Mouse (Mus musculus): ENCODE measurements around the gene Nfkbid. TPM values are rescaled to one million over a fixed set of nuclear protein-coding genes. Genes with fewer than 3 reads are reported as not detected.

Nfkbid gene
- total and polyA plus RNA-seq, 3 experiments: 0.47 to 1.3 (median 0.66) TPM

DNA sequence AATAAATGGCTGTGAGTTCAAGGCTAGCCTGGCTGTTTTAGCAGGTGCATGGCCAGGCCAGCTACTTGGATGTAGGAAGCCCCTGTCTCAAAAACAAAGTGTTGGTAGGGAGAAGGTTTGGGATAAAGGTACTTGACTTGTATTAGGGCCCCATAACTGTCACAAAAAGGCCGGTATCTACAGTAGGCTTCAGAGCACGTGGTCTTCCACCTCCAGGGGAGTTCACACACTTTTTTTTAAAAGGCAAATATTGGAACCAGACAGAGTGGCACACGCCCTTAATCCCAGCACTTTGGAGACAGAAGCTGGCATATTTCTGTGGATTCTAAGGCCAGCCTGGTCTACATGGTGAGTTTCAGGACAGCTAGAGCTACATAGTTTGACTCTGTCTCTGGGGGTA is 859 bp upstream of the Nfkbid start:
- H3K4me3 ChIP-seq: no peak overlapping the region
- TF ChIP-seq POLR2A (IDR thresholded peaks at IDR 0.05; ENCODE audit: insufficient read depth, low read depth, low read length) (no peak), EP300 (IDR thresholded peaks at IDR 0.05; ENCODE audit: insufficient read depth, low read depth, low read length) (no peak), CTCF (IDR thresholded peaks at IDR 0.05) (no peak)

DNA sequence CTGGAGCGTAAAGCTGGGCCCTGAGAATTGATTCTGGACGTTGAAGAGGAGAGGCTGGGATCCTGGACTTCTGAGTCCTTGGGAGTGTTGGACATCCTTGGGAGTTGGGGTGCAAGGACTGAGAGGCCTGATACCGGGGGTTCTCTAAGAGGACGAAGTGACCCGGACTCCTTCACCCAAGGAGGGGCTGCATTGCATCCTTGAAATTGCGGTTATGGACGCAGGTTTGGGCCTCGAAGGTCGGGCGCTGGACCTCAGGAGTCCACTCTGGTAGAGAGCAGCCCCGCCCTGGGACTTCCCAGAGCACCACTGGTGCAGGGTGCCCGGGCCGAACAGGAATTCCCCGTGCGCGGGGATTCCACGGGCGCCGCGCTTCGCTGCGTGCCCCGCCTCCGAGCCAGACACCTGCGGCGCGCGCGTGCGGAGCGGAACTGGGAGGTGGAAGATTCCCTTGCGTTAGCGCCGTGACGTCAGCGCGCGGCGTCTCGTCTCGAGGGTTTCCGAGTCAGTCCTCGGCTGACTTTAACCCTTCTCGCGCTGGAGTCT is 431 bp downstream of the Nfkbid start:
- peak; percentile 83 to 90 for DNase-seq
- H3K9ac ChIP-seq (ENCODE audit: low read depth, low read length): peak overlapping the region; percentile 7
- intact Hi-C loops (cut with DNase I): no loop called here
- peak overlapping the region; percentile 66 for H3K27ac ChIP-seq
- H3K4me3 ChIP-seq: peak overlapping the region; percentile 64
- H3K79me2 ChIP-seq (replicated peaks; ENCODE audit: control insufficient read depth, insufficient read depth, low read length): no peaks in the 10 kb centered on the region
- no peaks in the 10 kb centered on the region for H3K36me3 ChIP-seq (ENCODE audit: control insufficient read depth, insufficient read depth, low read length)
- TF ChIP-seq CTCF (IDR thresholded peaks at IDR 0.05) (no peak), POLR2A (IDR thresholded peaks at IDR 0.05; ENCODE audit: insufficient read depth, low read depth, low read length) (no peak), EP300 (IDR thresholded peaks at IDR 0.05; ENCODE audit: insufficient read depth, low read depth, low read length) (no peak)
- H3K27me3 ChIP-seq (ENCODE audit: control insufficient read depth, insufficient read depth, low read length): no peaks in the 10 kb centered on the region
- WGBS: under 1% methylated on average over 45 of the region's 45 CpGs
- peaks cover 2% of the 10 kb centered on the region; the same call in 1 of the 2 replicates for H3K4me1 ChIP-seq (ENCODE audit: control insufficient read depth, insufficient read depth, low read length)

More for the DNA sequence above, 859 bp upstream of the Nfkbid start:
- H3K27ac ChIP-seq: no peak overlapping the region
- no peaks in the 10 kb centered on the region for H3K36me3 ChIP-seq (ENCODE audit: control insufficient read depth, insufficient read depth, low read length)
- no peak for DNase-seq
- no peak overlapping the region for H3K9ac ChIP-seq (ENCODE audit: low read depth, low read length)
- intact Hi-C loops (cut with DNase I): no loop called here
- peaks cover 2% of the 10 kb centered on the region; the same call in 1 of the 2 replicates for H3K4me1 ChIP-seq (ENCODE audit: control insufficient read depth, insufficient read depth, low read length)
- WGBS: 91% methylated on average over 3 of the region's 3 CpGs
- H3K79me2 ChIP-seq (replicated peaks; ENCODE audit: control insufficient read depth, insufficient read depth, low read length): no peaks in the 10 kb centered on the region
- no peaks in the 10 kb centered on the region for H3K27me3 ChIP-seq (ENCODE audit: control insufficient read depth, insufficient read depth, low read length)

DNA sequence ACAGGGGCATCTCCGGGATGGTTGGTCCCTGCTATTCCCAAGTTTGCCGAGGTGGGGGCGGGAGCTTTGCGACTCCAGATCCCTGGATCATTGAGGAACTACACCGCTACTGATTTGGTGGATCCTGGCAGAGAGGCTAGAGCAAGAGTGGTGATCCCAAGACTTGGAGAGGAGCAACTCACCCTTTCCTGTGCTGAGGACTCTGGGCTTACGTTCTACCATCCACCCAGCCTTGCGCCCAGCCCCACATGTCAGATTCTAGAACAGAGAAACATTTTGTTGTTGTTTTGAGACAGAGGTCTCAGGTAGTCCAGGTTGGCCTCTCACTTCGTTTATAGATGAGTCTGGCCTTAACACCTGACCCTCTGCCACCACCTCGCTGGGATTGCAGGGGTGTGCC is 1.0 kb downstream of the Nfkbid start:
- Histone ChIP-seq H3K4me3 (peak overlapping the region; percentile 64), H3K79me2 (replicated peaks; ENCODE audit: control insufficient read depth, insufficient read depth, low read length) (no peaks in the 10 kb centered on the region), H3K27ac (peak overlapping the region; percentile 66), H3K36me3 (ENCODE audit: control insufficient read depth, insufficient read depth, low read length) (no peaks in the 10 kb centered on the region), H3K4me1 (ENCODE audit: control insufficient read depth, insufficient read depth, low read length) (peaks cover 2% of the 10 kb centered on the region; the same call in 1 of the 2 replicates), H3K27me3 (ENCODE audit: control insufficient read depth, insufficient read depth, low read length) (no peaks in the 10 kb centered on the region), H3K9ac (ENCODE audit: low read depth, low read length) (peak overlapping the region; percentile 7)
- DNase-seq: peak in 1 of 2 experiments; percentile 28
- 5% methylated on average over 9 of the region's 9 CpGs for WGBS
- intact Hi-C loops (cut with DNase I): no loop called here
- TF ChIP-seq POLR2A (IDR thresholded peaks at IDR 0.05; ENCODE audit: insufficient read depth, low read depth, low read length): no peak
- no peak for TF ChIP-seq CTCF (IDR thresholded peaks at IDR 0.05)
- no peak for TF ChIP-seq EP300 (IDR thresholded peaks at IDR 0.05; ENCODE audit: insufficient read depth, low read depth, low read length)

DNA sequence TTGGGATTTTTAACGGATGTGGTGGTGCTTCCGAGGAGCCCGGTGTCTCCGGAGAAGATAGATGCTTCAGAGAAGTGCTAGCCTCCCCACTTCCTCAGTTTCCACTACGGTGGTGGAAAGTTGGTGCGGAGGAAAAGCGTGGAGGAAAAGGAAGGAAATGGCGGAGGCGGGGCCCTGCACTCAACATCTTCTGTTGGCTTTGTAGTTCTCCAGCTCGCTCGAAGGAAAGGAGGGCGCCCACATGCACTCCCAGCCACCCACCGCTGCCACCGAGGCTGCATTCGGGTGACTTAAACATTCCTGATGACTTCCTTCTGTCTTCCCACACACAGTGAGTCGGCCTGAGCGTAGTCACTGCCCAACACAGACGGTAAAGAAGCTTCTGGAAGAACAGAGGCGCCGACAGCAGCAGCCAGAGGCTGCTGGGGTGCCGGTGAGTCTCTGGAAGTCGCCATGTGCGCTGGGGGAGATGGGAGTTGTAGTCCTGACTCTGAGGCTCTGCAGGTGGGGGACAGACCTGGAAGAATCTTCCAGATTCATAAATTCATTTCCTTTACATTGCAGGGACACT is 1.6 kb downstream of the Nfkbid start:
- TF ChIP-seq POLR2A (IDR thresholded peaks at IDR 0.05; ENCODE audit: insufficient read depth, low read depth, low read length): no peak
- no peak for TF ChIP-seq CTCF (IDR thresholded peaks at IDR 0.05)
- no peak for TF ChIP-seq EP300 (IDR thresholded peaks at IDR 0.05; ENCODE audit: insufficient read depth, low read depth, low read length)
- no peaks in the 10 kb centered on the region for H3K36me3 ChIP-seq (ENCODE audit: control insufficient read depth, insufficient read depth, low read length)
- intact Hi-C loops (cut with DNase I): no loop called here
- no peaks in the 10 kb centered on the region for H3K79me2 ChIP-seq (replicated peaks; ENCODE audit: control insufficient read depth, insufficient read depth, low read length)
- H3K27ac ChIP-seq: peak overlapping the region; percentile 66
- WGBS: 15% methylated on average over 23 of the region's 23 CpGs
- peak overlapping the region; percentile 7 for H3K9ac ChIP-seq (ENCODE audit: low read depth, low read length)
- peak overlapping the region; percentile 64 for H3K4me3 ChIP-seq
- DNase-seq: peak; percentile 47 to 65
- H3K27me3 ChIP-seq (ENCODE audit: control insufficient read depth, insufficient read depth, low read length): no peaks in the 10 kb centered on the region
- peaks cover 2% of the 10 kb centered on the region; the same call in 1 of the 2 replicates for H3K4me1 ChIP-seq (ENCODE audit: control insufficient read depth, insufficient read depth, low read length)

DNA sequence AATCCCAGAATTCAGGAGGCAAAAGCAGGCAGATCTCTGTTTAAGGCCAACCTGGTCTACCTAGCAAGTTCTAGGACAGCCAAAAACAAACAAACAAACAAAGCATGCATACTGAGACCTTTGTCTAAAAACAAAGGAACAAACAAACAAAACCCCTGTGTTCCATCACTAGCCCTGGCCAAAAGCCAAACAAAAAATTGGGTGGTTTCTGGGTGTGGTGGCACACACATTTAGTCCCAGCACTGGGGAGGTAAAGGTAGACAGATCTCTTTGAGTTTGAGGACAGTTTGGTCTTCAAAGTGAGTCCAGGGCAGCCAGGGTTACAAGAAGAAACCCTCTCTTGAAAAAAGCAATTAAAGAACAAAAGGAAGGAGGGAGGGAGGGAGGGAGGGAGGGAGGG is 7.8 kb downstream of the Nfkbid start:
- intact Hi-C loops (cut with DNase I): no loop called here
- no peaks in the 10 kb centered on the region for H3K27me3 ChIP-seq (ENCODE audit: control insufficient read depth, insufficient read depth, low read length)
- H3K4me1 ChIP-seq (ENCODE audit: control insufficient read depth, insufficient read depth, low read length): no peaks in the 10 kb centered on the region
- no peak overlapping the region for H3K27ac ChIP-seq
- no peak overlapping the region for H3K9ac ChIP-seq (ENCODE audit: low read depth, low read length)
- H3K4me3 ChIP-seq: no peak overlapping the region
- no peak for DNase-seq
- H3K36me3 ChIP-seq (ENCODE audit: control insufficient read depth, insufficient read depth, low read length): no peaks in the 10 kb centered on the region
- H3K79me2 ChIP-seq (replicated peaks; ENCODE audit: control insufficient read depth, insufficient read depth, low read length): no peaks in the 10 kb centered on the region
- TF ChIP-seq EP300 (IDR thresholded peaks at IDR 0.05; ENCODE audit: insufficient read depth, low read depth, low read length) (no peak), POLR2A (IDR thresholded peaks at IDR 0.05; ENCODE audit: insufficient read depth, low read depth, low read length) (no peak), CTCF (IDR thresholded peaks at IDR 0.05) (no peak)

DNA sequence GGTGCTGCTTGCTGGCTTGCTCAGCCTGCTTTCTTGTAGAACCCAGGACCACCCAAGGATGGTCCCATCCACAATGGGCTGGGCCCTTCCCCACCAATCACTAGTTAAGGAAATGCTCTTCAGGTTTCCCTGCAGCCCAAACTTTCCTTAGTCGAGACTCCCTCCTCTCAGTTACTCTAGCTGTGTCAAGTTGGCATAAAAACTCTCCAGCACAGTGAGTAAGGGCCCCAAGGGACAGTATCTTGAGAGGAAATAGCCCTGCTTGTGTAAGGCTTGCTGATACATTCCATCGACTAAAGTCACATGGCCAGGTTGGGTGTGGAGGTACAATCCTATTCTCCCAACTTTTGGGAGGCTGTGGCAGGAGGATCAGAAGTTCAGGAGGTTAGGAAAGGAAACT is 8.7 kb downstream of the Nfkbid start:
- 18% methylated on average over 2 of the region's 2 CpGs for WGBS
- no peak for TF ChIP-seq EP300 (IDR thresholded peaks at IDR 0.05; ENCODE audit: insufficient read depth, low read depth, low read length)
- no peak for TF ChIP-seq POLR2A (IDR thresholded peaks at IDR 0.05; ENCODE audit: insufficient read depth, low read depth, low read length)
- TF ChIP-seq CTCF (IDR thresholded peaks at IDR 0.05): no peak
- intact Hi-C loops (cut with DNase I): no loop called here

More for the DNA sequence above, 8.7 kb downstream of the Nfkbid start:
- H3K27ac ChIP-seq: no peak overlapping the region
- no peaks in the 10 kb centered on the region for H3K79me2 ChIP-seq (replicated peaks; ENCODE audit: control insufficient read depth, insufficient read depth, low read length)
- no peak overlapping the region for H3K4me3 ChIP-seq
- H3K36me3 ChIP-seq (ENCODE audit: control insufficient read depth, insufficient read depth, low read length): no peaks in the 10 kb centered on the region
- H3K4me1 ChIP-seq (ENCODE audit: control insufficient read depth, insufficient read depth, low read length): no peaks in the 10 kb centered on the region
- no peak for DNase-seq
- H3K27me3 ChIP-seq (ENCODE audit: control insufficient read depth, insufficient read depth, low read length): no peaks in the 10 kb centered on the region
- no peak overlapping the region for H3K9ac ChIP-seq (ENCODE audit: low read depth, low read length)

All from heart, adult 2 months (tissue).